Mouse (Mus musculus) thymus, postnatal 25 days (tissue): ENCODE results near the gene Oprm1.
"Not testable (repeated sequence)": the region's sequence is repeated elsewhere in the genome, so short reads cannot be mapped to it uniquely, and the experiment has no call there.

Experiments used
- DNase-seq: peaks from one replicate; pipeline ENCODE4 v3.0.0; 2022

Oprm1 gene

GRCm38 (mm10) chr10:6980236-6980635 is 221.9 kb downstream of the Oprm1 start:
- peak; percentile 46 for DNase-seq

- DNase-seq: peak; percentile 65
Measured at GRCm38 (mm10) chr10:6982751-6983151, 224.4 kb downstream of the Oprm1 start.

- no peak for DNase-seq
Measured at GRCm38 (mm10) chr10:6983431-6983830, 225.1 kb downstream of the Oprm1 start.

- DNase-seq: no peak
Measured at GRCm38 (mm10) chr10:6986246-6986645, 227.9 kb downstream of the Oprm1 start.

GRCm38 (mm10) chr10:6987399-6988098 is 229.2 kb downstream of the Oprm1 start:
- DNase-seq: no peak

- DNase-seq: no peak
Measured at GRCm38 (mm10) chr10:6988555-6988954, 230.2 kb downstream of the Oprm1 start.

GRCm38 (mm10) chr10:6996895-6997294 is 238.6 kb downstream of the Oprm1 start:
- DNase-seq: no peak

GRCm38 (mm10) chr10:6998576-6999250 is 240.4 kb downstream of the Oprm1 start:
- DNase-seq: no peak

- no peak for DNase-seq
Measured at GRCm38 (mm10) chr10:6999355-6999754, 241.0 kb downstream of the Oprm1 start.

GRCm38 (mm10) chr10:7003898-7004297 is 245.6 kb downstream of the Oprm1 start:
- DNase-seq: not testable (repeated sequence)

- DNase-seq: no peak
Measured at GRCm38 (mm10) chr10:7004980-7005538, 246.8 kb downstream of the Oprm1 start.

GRCm38 (mm10) chr10:7010543-7010942 is 252.2 kb downstream of the Oprm1 start:
- no peak for DNase-seq

- DNase-seq: no peak
Measured at GRCm38 (mm10) chr10:7015199-7015598, 256.9 kb downstream of the Oprm1 start.

GRCm38 (mm10) chr10:7019781-7020386 is 261.6 kb downstream of the Oprm1 start:
- no peak for DNase-seq

GRCm38 (mm10) chr10:7020551-7020950 is 262.2 kb downstream of the Oprm1 start:
- DNase-seq: no peak

GRCm38 (mm10) chr10:7025028-7025427 is 266.7 kb downstream of the Oprm1 start:
- DNase-seq: no peak

- DNase-seq: no peak
Measured at GRCm38 (mm10) chr10:7033459-7033858, 275.2 kb downstream of the Oprm1 start.

GRCm38 (mm10) chr10:7035547-7035946 is 277.2 kb downstream of the Oprm1 start:
- no peak for DNase-seq

- DNase-seq: no peak
Measured at GRCm38 (mm10) chr10:7037194-7037593, 278.9 kb downstream of the Oprm1 start.

- DNase-seq: no peak
Measured at GRCm38 (mm10) chr10:7041032-7041431, 282.7 kb downstream of the Oprm1 start.

- DNase-seq: no peak
Measured at GRCm38 (mm10) chr10:7043896-7044295, 285.6 kb downstream of the Oprm1 start.

GRCm38 (mm10) chr10:7047288-7047918 is 289.1 kb downstream of the Oprm1 start:
- DNase-seq: no peak

- DNase-seq: no peak
Measured at GRCm38 (mm10) chr10:7047919-7048291, 289.6 kb downstream of the Oprm1 start.
